Mouse (Mus musculus) kidney, embryonic 15.5 days (tissue): ENCODE measurements around the gene Slc22a12. TPM values are rescaled to one million over a fixed set of nuclear protein-coding genes. Genes with fewer than 3 reads are reported as not detected.

Experiments
- ATAC-seq: fragments of 200-750 bp; cut with Nextera tagmentation; replicated peaks from 2 replicates; pipeline ENCODE4 v1.8.0; 2017; ENCODE audit warnings: moderate TSS enrichment; ENCODE audit not compliant: low FRiP score
- H3K27ac ChIP-seq: fragments of 300-500 bp; sonication (generic); 2 replicates; pipeline ENCODE4 v1.5.1; 2015; ENCODE audit warnings: mild to moderate bottlenecking, inconsistent platforms
- H3K27me3 ChIP-seq: fragments of 300-500 bp; sonication (generic); 2 replicates; pipeline ENCODE4 v1.6.1; 2015; ENCODE audit warnings: inconsistent platforms
- H3K36me3 ChIP-seq: fragments of 300-500 bp; sonication (generic); 2 replicates; pipeline ENCODE4 v1.6.1; 2015; ENCODE audit warnings: inconsistent platforms
- H3K4me1 ChIP-seq: fragments of 300-500 bp; sonication (generic); 2 replicates; pipeline ENCODE4 v1.6.1; 2015; ENCODE audit warnings: inconsistent platforms
- H3K4me2 ChIP-seq: fragments of 300-500 bp; sonication (generic); 2 replicates; pipeline ENCODE4 v1.6.1; 2015; ENCODE audit warnings: moderate library complexity, mild to moderate bottlenecking, inconsistent platforms
- H3K4me3 ChIP-seq: fragments of 300-500 bp; sonication (generic); replicated peaks from 2 replicates; pipeline ENCODE4 v1.5.1; 2015; ENCODE audit warnings: mild to moderate bottlenecking, inconsistent platforms
- H3K9ac ChIP-seq: fragments of 300-500 bp; sonication (generic); 2 replicates; pipeline ENCODE4 v1.6.1; 2015; ENCODE audit warnings: mild to moderate bottlenecking, inconsistent platforms
- H3K9me3 ChIP-seq: fragments of 300-500 bp; sonication (generic); replicated peaks from 2 replicates; pipeline ENCODE4 v1.6.1; 2016; ENCODE audit warnings: inconsistent platforms
- WGBS: fragments of 180-500 bp; shearing (Covaris S2); methylation state at CpG from one replicate; pipeline ENCODE4 v1.1.7; 2015; ENCODE audit warnings: mixed read lengths; 5-methylcytosine and 5-hydroxymethylcytosine counted together
- polyA plus RNA-seq: library from polyadenylated mRNA; unstranded; fragments of >200 nt; fragmentation: Nextera tagmentation; extraction: Ambion mirVana; gene quantifications from 2 replicates; pipeline ENCODE4 v1.2.1, GENCODE M21; 2015

Slc22a12 gene
- polyA plus RNA-seq, 1 experiment from 2014 or later: 16.3 TPM

- no peaks in the 10 kb centered on the region for H3K9me3 ChIP-seq
- H3K4me1 ChIP-seq: peaks cover 13% of the 10 kb centered on the region; the same call in 1 of the 2 replicates
- no peak overlapping the region for H3K4me3 ChIP-seq
- no peak for ATAC-seq
- no peaks in the 10 kb centered on the region for H3K36me3 ChIP-seq
- no peak overlapping the region for H3K4me2 ChIP-seq
- H3K27ac ChIP-seq: no peak overlapping the region
- no peak overlapping the region for H3K9ac ChIP-seq
- H3K27me3 ChIP-seq: no peaks in the 10 kb centered on the region
- 73% methylated on average over 4 of the region's 4 CpGs for WGBS
These were observed 9.6 kb upstream of the Slc22a12 start for GRCm38 (mm10) chr19:6552302-6553028.

- ATAC-seq: no peak
- Histone ChIP-seq H3K27ac (no peak overlapping the region), H3K9me3 (no peaks in the 10 kb centered on the region), H3K4me1 (peaks cover 13% of the 10 kb centered on the region; the same call in 1 of the 2 replicates), H3K27me3 (no peaks in the 10 kb centered on the region), H3K4me2 (no peak overlapping the region), H3K36me3 (no peaks in the 10 kb centered on the region), H3K4me3 (no peak overlapping the region), H3K9ac (no peak overlapping the region)
- 71% methylated on average over 4 of the region's 4 CpGs for WGBS
These were observed 8.4 kb upstream of the Slc22a12 start for GRCm38 (mm10) chr19:6551215-6551614.

DNA sequence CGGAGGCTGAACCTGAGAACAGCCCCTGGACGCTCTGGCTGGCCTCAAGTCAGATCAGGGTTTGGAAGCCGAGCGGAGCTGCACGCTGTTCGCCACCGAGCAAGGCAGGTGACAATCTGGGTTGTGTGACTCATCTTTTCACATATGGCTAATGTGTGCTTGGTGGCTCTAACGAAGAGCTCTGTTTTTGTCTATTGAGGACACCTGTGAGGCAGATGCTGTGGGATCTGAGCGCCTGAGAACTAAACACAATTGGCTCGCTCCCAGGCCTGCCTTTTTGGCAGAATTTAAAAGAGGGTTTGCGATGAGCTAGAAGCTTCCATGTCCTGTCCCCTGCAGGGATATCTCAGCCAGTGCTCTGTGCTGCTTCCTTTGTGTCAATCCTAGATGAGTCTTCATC lies 6.7 kb upstream of the Slc22a12 start:
- Histone ChIP-seq H3K9me3 (no peaks in the 10 kb centered on the region), H3K9ac (no peak overlapping the region), H3K27ac (0 out of 2 replicates have a peak overlapping the region, but pooled peaks have one; percentile 14), H3K4me1 (peaks cover 12% of the 10 kb centered on the region; the same call in 1 of the 2 replicates), H3K4me2 (no peak overlapping the region), H3K36me3 (no peaks in the 10 kb centered on the region), H3K4me3 (no peak overlapping the region), H3K27me3 (no peaks in the 10 kb centered on the region)
- no peak for ATAC-seq
- WGBS: 84% methylated on average over 11 of the region's 11 CpGs

GRCm38 (mm10) chr19:6548431-6549410 lies 5.9 kb upstream of the Slc22a12 start:
- ATAC-seq: peak; percentile 52; the same call in 1 of the 2 replicates
- H3K27ac ChIP-seq: peak overlapping the region; percentile 56
- WGBS: 61% methylated on average over 16 of the region's 16 CpGs

GRCm38 (mm10) chr19:6547801-6548200 lies 5.0 kb upstream of the Slc22a12 start:
- no peak overlapping the region for H3K9ac ChIP-seq
- H3K4me2 ChIP-seq: no peak overlapping the region
- peaks cover 4% of the 10 kb centered on the region; the same call in 1 of the 2 replicates for H3K4me1 ChIP-seq
- 79% methylated on average over 5 of the region's 5 CpGs for WGBS
- no peaks in the 10 kb centered on the region for H3K27me3 ChIP-seq
- H3K4me3 ChIP-seq: no peak overlapping the region
- no peaks in the 10 kb centered on the region for H3K9me3 ChIP-seq
- no peak for ATAC-seq
- H3K27ac ChIP-seq: peak overlapping the region; percentile 56
- H3K36me3 ChIP-seq: no peaks in the 10 kb centered on the region

More at GRCm38 (mm10) chr19:6548431-6549410, 5.9 kb upstream of the Slc22a12 start:
- Histone ChIP-seq H3K4me2 (no peak overlapping the region), H3K36me3 (no peaks in the 10 kb centered on the region), H3K27me3 (no peaks in the 10 kb centered on the region), H3K4me1 (peaks cover 6% of the 10 kb centered on the region; the same call in 1 of the 2 replicates), H3K9me3 (no peaks in the 10 kb centered on the region), H3K4me3 (no peak overlapping the region), H3K9ac (no peak overlapping the region)

- Histone ChIP-seq H3K27ac (no peak overlapping the region), H3K27me3 (no peaks in the 10 kb centered on the region), H3K4me1 (peaks cover 4% of the 10 kb centered on the region; the same call in 1 of the 2 replicates), H3K4me3 (no peak overlapping the region), H3K9me3 (no peaks in the 10 kb centered on the region), H3K4me2 (no peak overlapping the region), H3K36me3 (no peaks in the 10 kb centered on the region), H3K9ac (no peak overlapping the region)
- no peak for ATAC-seq
- 78% methylated on average over 1 of the region's 1 CpGs for WGBS
These were observed 3.3 kb upstream of the Slc22a12 start for GRCm38 (mm10) chr19:6546096-6546495.

DNA sequence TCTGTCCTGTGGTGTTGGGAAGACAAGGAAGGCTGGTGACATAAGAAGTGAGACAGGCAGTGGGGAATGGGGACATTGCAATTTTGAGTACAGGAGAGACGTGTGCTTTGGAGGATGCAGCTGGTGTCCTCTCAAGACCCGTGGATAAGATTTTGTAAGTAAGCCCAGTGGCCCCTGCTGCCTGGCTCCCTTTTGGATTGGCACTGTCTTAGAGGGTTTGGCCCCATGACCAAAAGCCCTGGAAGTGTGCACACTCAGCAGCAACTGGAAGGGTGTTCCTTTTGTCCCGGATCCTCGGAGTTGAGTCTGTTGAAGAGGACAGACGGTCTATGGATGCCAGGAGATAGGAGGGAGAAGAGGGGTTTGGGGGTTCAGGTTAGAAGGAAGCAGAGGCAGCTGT lies 2.6 kb upstream of the Slc22a12 start:
- Histone ChIP-seq H3K36me3 (no peaks in the 10 kb centered on the region), H3K4me3 (no peak overlapping the region), H3K27me3 (no peaks in the 10 kb centered on the region), H3K9me3 (no peaks in the 10 kb centered on the region), H3K27ac (no peak overlapping the region), H3K9ac (no peak overlapping the region), H3K4me1 (peaks cover 4% of the 10 kb centered on the region; the same call in 1 of the 2 replicates), H3K4me2 (no peak overlapping the region)
- ATAC-seq: no peak
- 95% methylated on average over 5 of the region's 5 CpGs for WGBS

DNA sequence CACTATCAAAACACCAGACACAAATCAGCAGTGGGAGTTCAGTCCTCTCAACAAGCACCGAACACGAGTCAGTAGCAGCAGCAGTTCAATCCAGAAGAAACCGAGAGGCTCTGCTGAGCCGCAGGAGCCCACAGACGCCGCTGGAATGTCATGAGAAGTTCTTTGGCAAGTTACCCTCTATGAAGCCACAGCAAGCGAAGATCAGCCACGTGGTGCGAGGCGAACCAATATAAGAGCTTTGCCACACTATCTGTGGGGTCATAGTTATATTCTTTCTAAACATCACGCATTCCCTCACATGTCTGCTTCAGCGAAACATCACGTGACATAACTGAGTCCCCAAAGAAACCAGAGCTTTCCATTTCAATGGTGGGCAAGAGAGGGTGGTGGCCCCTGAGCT lies 1.9 kb upstream of the Slc22a12 start:
- H3K4me2 ChIP-seq: no peak overlapping the region
- no peak overlapping the region for H3K4me3 ChIP-seq
- no peaks in the 10 kb centered on the region for H3K27me3 ChIP-seq
- H3K9me3 ChIP-seq: no peaks in the 10 kb centered on the region
- no peak overlapping the region for H3K9ac ChIP-seq
- 89% methylated on average over 13 of the region's 13 CpGs for WGBS
- peaks cover 7% of the 10 kb centered on the region; the same call in 1 of the 2 replicates for H3K4me1 ChIP-seq
- H3K36me3 ChIP-seq: no peaks in the 10 kb centered on the region
- H3K27ac ChIP-seq: no peak overlapping the region
- no peak for ATAC-seq

GRCm38 (mm10) chr19:6543518-6543917 lies 686 bp upstream of the Slc22a12 start:
- Histone ChIP-seq H3K9me3 (no peaks in the 10 kb centered on the region), H3K36me3 (no peaks in the 10 kb centered on the region), H3K27ac (peak overlapping the region; percentile 43), H3K9ac (no peak overlapping the region), H3K4me3 (no peak overlapping the region), H3K4me2 (no peak overlapping the region), H3K4me1 (peaks cover 7% of the 10 kb centered on the region; the same call in 1 of the 2 replicates), H3K27me3 (peaks cover under 1% of the 10 kb centered on the region; the same call in 1 of the 2 replicates)
- ATAC-seq: 0 out of 2 replicates have a peak, but pooled peaks have one; percentile 38
- WGBS: 29% methylated on average over 7 of the region's 7 CpGs

DNA sequence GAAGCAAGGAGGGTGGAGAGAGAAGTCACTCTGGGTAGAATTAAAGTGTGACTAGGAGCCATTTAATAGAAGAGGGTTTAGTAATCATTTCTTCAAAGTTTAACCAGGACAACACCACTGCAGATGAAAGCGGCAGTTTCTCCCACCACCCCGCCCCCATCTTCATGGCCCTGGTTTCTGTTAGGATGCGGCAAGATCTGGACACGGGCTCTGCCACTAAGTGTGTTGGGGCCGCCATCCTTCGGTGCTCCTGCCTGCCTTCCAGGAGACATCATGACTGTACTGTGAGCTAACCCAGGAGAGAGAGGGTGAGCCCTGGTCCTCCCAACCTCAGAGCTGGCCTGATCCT lies 177 bp upstream of the Slc22a12 start:
- Histone ChIP-seq H3K9me3 (no peaks in the 10 kb centered on the region), H3K4me1 (peaks cover 7% of the 10 kb centered on the region; the same call in 1 of the 2 replicates), H3K4me2 (no peak overlapping the region), H3K27ac (peak overlapping the region; percentile 75), H3K9ac (no peak overlapping the region), H3K4me3 (no peak overlapping the region), H3K36me3 (no peaks in the 10 kb centered on the region), H3K27me3 (peaks cover 3% of the 10 kb centered on the region; the same call in 1 of the 2 replicates)
- 83% methylated on average over 6 of the region's 6 CpGs for WGBS
- 0 out of 2 replicates have a peak, but pooled peaks have one; percentile 26 for ATAC-seq

GRCm38 (mm10) chr19:6541521-6541920 lies 1.3 kb downstream of the Slc22a12 start:
- ATAC-seq: no peak
- no peak overlapping the region for H3K27ac ChIP-seq
- H3K4me3 ChIP-seq: 0 out of 2 replicates have a peak overlapping the region, but pooled peaks have one; percentile 1
- WGBS: 83% methylated on average over 7 of the region's 7 CpGs
- peak overlapping the region; percentile 33 for H3K4me2 ChIP-seq
- H3K4me1 ChIP-seq: peaks cover 7% of the 10 kb centered on the region; the same call in 1 of the 2 replicates
- no peak overlapping the region for H3K9ac ChIP-seq
- H3K27me3 ChIP-seq: peaks cover 3% of the 10 kb centered on the region; the same call in 1 of the 2 replicates
- no peaks in the 10 kb centered on the region for H3K36me3 ChIP-seq
- no peaks in the 10 kb centered on the region for H3K9me3 ChIP-seq
